Mouse (Mus musculus): ENCODE results near the gene Cd83.

Cd83 gene

DNA sequence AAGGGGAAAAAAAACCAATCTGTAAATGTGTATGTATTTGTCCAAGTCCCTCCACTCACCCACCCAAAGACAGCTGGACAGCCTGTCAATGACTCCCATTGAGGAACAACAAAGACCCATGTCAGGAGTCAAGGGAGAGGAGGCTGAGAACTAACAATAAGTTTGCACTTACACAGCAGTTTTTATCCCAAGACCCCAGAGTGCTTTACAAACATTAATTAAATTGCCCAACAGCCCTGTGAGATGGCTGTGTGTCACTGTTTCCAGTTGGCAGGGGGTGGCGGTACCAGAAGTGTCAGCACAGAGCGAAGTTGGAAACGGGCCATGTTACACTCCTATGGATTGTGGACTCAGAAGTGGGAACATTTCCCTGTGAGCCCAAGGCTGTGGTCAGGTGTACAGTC, 22.7 kb downstream of the Cd83 start:
- DNase-seq, result peak; percentile 57

DNA sequence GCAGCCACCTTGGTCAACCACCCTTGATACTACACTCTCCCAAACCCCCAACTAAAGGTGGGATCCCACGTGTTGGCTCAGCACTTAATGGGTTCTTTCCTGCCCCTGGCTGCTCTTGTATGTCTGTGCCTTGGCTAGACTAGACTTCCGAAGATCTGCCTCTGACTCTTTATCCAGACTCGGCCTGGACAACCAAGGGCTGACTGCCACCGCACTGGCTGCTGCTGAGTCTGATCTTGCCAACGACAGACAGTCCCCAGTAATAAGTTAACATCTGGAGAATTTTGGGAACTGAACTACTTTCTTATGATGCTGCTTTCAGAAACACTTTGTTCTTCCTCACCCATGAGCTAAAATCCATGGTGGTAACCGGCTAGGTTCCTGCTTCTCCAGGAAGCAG, 26.0 kb downstream of the Cd83 start:
- no peak for DNase-seq

DNA sequence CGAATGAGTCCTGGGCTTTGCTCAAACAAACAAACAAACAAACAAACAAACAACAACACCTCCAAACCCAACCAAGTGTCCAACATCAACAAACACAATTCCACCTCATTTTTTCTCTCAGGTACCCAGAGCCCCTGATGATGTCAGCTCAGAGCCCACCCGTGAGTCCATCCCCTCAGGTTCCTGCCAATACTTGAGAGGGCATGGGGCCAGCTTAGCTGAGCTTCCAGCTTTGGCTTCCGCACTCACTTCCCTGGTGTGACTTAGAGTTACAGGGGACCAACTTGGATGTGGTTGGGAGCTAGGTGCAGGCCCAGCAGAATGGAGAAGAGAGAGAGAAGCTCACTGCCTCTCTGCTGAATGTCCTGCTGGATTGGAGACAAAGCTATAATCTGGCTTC, 27.3 kb downstream of the Cd83 start:
- no peak for DNase-seq

DNA sequence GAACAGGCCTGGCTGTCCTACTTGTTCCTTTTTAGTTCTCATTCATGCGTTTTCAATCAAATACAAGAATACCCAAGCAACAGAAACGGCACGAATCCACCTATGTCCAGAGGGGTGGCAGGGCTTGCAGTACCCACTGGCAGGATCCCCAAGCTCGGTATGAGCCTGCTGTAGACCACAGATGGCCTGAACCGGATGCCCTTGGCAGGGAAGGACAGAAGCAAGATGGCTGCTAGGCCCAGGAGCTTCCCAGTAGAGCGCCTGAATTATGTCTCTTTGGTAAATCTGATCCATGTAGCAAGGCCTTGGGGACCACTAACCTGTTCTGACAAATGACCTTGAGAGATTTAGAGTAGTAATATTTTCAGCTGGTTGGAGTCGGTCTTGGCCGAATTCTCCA, 28.9 kb downstream of the Cd83 start:
- DNase-seq, result no peak

DNA sequence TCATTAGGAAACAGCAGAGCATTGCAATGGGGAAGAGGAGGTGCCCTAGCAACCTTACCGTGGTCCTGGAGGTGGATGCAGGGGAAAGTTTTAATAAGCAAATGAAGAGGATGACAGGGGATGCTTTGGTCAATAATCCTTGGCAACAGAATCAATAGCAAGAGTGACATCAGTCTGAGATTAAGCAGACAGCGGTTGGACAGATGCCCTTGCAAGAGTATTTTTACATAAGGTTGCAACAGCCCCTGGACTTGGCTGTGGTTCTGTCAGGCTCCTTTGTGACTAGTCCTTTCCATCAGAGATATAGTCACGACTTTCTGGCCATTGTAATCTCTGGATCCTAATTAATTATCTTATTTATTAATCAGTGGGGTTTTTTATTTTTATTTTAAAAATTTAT, 32.9 kb downstream of the Cd83 start:
- DNase-seq, result no peak

DNA sequence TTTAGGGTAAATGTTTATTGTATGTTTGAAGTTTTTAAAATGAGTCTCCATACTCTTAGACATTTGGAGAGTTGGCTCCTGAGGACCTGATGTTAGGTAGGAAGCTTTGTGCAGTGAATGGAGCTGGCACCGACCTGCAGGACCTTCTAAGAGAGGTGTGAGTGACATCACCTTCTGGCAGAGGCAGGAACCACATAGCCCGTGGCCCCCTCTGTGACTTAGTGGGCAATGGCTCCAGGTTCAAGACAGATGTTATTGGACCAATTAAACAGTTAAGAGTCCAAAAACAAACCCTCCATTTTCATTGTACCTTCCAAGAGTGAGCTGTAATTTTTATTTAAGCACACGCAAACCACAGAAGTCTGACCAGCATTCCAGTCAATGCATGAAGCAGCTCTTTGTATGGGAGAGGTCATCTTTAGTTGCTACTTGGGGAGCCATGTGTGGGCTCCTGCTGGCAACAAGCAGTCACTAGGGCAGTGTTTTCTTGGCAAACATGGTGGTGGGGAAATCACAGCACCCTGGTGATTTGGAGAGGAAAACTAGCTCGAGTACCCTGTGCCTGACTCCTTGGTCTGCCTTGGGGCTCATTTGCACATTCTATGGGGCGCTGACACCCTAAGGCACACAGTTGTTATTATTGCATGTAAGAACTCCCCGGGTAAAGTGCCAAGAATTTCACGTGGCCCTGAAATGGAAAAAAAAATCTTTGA, 33.9 kb downstream of the Cd83 start:
- no peak for DNase-seq

DNA sequence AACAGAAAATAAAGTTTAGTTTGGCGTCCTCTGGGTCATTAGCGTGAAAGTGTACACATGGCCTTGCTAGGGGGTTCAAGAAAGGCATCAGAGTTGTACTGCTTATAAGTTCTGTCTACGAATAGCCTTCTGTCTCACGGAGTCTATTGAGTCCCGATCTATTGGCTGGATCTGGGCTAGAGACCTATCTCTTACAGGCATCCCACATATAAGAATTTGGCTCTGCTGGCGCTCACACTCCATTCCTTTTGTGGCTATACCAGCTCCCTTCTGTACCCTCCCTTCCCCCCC, 34.4 kb downstream of the Cd83 start:
- DNase-seq, result no peak

DNA sequence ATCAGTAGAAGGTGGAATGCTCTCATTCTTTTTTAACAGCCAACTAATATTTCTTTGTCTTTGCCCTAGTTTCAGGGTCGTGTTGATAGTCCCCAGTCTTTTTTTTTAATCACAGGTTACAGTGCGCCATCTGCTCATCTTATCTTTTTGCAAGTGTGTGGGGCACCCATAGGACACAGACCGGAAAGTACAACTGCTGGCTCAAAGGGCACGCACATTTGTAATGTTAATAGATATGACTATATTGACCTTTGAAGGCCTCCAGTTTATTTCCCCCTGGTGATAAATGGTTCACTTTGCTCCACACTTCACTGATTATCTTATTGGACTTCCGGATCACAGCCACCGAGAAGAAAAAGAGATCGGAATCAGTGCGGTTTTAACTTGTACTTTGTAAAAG, 35.5 kb downstream of the Cd83 start:
- no peak for DNase-seq

DNA sequence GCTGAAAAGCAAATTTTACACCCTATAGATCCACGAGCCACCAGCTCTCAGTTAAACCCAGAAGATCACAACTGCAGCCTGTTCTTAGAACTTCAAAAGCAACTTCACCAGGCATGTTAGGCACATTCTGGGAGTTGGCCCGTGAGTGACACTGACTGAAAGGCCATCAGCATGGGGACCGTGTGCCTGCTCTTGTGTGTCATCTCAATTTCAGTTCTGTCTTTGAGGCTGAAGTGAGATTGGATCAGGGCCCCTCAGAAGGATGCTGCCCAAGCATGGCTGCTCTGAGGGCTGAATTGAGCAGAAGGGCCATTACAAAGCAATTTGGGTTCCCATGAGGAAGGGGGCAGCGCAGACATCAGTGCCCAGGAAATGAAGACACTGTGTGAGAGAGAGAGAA, 37.7 kb downstream of the Cd83 start:
- DNase-seq, result no peak

DNA sequence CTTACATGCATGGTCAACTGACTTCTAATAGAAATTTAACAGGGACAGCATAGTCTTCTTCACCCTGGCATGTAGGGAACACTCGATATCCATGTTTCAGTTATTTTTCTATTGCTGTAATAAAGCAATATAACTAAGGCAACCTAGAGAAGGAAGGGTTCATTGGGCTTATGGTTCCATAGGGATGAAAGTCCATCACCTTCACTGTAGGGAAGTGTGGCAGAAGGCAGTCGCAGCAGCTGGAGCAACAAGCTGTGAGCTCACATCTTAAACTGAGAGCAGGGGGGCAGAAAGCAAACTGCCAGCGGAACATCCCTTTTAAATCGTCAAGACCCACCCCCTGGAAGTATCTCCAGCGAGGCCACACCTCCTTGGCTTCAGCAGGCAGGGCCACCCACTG, 44.1 kb downstream of the Cd83 start:
- no peak for DNase-seq

DNA sequence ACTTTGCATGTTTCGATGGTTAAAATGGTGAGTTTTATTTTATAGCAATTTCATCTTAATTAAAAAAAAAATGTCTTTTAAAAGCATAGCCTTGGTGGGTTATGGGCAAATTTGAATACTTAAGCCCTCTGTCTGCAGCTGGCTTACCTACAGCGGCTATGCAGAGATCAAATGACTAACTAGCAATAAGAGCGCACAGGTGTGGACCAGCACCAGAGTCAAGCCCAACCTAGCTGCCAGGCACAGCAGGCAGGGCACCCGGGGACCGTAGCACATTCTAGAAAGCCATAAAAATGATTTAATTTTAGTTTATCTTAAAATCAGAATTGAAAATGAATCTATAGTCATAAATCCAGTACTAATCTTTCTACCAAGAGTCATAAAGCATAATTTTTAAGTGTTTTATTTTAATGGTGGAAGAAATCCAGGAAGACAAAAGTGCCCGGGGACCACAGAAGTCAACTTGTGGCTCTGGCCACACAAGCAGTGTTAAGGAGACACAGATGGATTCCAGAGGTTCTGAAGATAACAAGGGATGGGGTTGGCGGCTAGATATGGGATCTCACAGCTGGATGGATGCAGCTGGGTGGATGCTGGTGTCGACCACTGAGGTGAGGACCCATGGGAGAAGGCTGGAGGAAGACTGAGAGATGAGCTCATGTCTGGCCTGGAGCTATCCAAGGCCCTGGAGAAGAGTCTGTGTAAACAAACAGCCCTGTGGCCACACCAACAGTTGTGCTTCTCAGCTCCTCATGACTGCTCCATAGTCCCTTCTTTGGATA, 46.5 kb downstream of the Cd83 start:
- DNase-seq, result peak; percentile 14

DNA sequence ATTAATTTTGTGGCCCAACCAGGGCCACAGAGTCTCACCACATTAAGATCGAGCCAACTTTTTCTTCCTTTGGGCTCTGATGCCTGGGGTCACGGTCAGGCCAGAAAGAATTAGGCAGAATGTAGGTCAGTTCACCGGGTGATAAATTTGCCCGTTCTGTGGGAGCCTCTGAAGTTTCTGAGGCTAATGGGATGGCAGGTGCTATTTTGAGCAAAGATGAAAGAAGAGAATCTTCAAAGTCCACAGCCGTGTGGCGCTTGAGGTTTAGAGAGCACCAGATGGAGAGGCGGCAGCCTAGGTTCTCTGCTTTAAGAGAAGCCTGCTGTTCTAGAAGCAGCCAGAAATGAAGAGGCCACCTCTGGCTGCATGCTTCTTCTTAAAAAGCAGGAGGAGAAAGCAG, 48.2 kb downstream of the Cd83 start:
- no peak for DNase-seq

DNA sequence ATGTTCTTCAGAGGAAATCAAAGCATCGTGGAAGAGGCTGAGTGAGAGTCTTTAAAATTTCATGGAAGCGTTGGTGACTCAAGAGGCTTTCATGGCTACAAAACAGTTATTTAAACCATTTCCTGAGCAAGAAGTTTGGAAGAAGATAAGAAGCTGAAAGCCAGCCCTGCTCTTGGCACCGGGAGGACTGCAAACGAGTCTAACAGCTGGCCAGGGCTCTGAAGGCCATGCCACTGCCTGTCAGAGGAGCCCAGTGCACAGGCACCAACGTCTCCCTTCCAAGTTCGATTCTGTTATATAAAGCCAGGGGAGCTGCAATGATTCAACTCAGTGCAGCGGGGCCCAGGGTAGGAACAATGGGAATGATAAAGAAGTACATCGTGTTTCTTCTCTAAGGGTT, 51.8 kb downstream of the Cd83 start:
- no peak for DNase-seq

DNA sequence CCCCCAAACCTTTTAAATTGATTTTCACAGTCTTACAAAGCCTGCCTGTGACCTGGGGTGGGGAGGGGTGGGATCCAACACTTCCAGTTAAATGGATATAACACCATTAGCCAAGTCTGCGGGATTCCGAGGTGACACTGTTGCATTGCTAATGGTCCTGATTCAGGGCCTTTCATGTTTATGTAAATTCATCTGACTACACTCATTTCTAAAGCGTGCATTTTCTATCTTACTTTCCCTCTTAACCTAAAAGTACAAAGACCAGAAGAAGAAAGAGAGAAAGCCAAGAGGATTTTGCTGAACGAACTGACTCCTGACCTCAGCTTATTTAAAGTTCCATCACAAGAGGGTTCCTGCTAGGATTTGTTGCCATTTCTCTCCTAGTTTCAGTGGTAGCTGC, 53.2 kb downstream of the Cd83 start:
- no peak for DNase-seq

DNA sequence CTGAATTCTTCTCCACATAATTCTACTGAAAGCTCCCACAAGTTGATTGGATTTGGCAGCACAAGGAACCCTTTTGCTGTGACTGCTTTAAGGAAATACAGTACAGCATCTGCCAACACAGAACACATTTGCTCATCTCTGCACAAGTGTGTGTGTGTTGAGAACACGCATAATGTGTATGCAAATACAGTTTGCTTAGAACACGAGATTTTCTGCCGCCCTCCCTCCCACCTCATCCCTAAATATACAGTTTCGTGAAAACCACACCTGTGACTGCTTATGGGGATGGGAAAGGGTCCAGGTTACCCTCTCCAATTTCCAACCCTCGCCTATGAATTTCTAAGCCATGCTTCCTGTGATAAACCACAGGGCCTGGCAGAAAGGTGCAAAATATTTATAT, 60.6 kb downstream of the Cd83 start:
- no peak for DNase-seq

DNA sequence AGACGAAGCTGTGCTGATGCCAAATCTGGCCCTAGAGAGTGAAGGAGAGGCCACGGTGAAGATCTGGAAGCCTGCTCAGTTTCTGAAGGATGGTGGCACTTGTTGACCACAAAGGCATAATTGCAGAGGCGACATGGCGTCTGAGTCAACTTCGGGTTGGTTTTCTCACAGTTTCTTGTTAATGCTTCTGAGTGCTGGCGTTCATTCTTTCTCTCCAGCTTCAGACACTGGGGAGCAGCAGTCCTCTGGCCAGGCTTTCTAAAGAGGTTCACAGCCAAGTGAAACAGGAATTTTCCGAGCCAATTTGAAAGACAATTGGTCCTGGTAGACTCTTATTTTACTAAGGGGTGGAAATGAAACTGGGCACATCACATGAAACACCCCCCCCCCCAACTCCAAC, 62.6 kb downstream of the Cd83 start:
- DNase-seq, result no peak

DNA sequence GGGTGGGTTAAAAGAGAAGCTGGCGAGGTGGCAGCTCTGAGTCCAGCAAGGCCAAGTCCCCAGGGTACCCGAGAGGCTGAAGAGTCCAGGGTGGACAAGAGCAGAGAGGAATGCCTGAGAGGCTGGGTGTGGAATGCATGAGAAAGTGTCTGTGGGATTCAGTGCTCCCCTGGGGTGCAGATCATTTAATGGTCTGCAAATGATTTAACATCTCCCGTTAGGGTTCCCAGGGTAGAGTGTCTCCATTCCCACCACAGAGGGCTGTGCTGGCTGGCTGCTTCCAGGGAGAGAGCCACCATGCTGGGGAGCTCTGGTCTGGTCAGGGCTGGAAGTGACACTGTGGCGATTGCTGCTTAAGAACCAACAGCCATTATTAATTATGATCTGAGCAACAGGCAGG, 65.2 kb downstream of the Cd83 start:
- DNase-seq, result no peak

DNA sequence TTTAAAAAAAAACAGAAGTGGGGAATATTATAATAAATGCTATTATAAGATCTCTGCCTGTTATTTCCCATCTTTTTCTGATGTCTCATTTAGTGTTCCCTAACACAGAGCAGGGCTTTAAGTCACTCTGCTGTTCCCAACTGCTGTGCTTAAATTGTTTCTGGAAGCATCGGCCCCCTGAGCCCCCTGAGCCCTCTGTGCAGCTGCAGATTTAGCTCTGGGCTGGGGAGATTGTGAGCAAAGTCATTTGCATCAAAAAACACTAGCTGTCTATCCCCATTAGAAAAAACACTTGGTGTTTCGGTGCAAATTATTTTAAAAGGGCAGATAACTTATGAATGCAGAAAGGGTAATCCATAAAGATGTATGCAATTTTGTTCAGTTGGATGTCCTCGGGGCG, 66.5 kb downstream of the Cd83 start:
- DNase-seq, result no peak
